Mouse (Mus musculus) spleen, embryonic (tissue): ENCODE measurements around the gene 1700012A03Rik.

Source experiments
- CTCF ChIA-PET: fragments of 350-600 bp; sonication (Branson Sonifier 250); formaldehyde crosslinking; loops from one replicate; lab custom pipeline; 2022; lab: Charles Lee

Gene 1700012A03Rik

GRCm38 (mm10) chr6:32049951-32050345, at the start of gene 1700012A03Rik:
Gene 1700012A03Rik, plus strand, starts transcription at chr6:32050246.
- CTCF ChIA-PET = no interaction called here

DNA sequence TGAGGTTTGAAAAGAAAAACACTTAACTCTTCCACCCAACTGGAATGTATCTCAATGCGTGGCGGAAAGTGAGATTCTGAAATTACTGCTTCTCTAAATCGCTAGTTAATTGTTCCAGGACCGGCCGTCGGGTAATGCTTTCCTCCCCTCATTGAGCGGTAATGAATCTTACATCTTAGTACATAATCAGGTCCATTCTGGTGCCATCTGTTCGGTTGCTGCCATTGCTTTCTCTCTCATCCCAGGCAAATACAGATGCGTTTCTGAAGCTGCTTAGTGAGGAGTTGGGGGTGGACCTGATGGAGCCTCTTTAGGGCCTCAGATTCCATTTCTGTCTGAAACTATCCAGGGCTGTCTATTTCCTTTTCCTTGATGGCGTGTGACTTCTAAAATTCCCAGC, 45.8 kb upstream of the 1700012A03Rik start:
- CTCF ChIA-PET = no interaction called here

GRCm38 (mm10) chr6:32005914-32006313, 44.1 kb upstream of the 1700012A03Rik start:
- CTCF ChIA-PET = no interaction called here

DNA sequence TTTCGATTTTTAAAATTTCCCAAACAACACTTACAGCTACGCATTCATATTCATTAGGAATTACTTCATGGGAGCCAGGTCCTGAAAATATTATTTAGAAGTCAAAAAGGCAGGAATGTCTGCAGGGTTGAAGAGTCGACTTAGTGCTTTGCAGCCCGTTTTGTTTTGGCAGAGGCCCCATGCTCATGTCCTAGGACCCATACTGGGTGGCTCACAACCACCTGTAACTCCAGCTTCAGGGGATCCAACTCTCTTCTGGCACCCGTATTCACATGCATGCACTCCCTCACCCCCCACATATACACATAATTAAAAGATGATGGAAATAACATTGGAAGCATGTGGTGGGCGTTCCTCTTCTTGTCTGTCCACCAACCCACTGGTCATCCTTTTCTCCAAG, 43.7 kb upstream of the 1700012A03Rik start:
- CTCF ChIA-PET = no interaction called here

- CTCF ChIA-PET = no interaction called here
Observed at GRCm38 (mm10) chr6:32007336-32007735, 42.7 kb upstream of the 1700012A03Rik start.

DNA sequence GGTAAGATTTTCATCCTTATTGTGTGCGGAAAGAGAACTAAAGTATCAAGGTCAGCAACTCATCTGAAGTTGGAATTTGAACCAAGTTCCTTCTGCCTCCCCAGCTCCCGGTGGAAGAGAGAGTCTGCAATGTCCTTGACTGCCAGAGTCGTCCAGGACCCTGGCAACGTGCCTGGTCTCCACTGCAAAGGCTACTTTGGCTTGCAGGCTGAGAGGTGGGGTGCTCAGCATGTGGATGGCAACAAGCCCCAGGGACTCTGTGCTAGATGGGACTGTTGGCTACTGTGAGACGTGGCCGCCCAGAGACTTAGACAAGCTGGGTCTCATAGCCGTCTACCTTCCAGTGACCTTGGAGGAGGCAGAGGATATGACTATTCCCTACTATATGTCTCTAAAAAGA, 33.2 kb upstream of the 1700012A03Rik start:
- CTCF ChIA-PET = no interaction called here

- CTCF ChIA-PET = no interaction called here
Observed at GRCm38 (mm10) chr6:32017406-32018104, 32.5 kb upstream of the 1700012A03Rik start.

GRCm38 (mm10) chr6:32018105-32018446, 32.0 kb upstream of the 1700012A03Rik start:
- CTCF ChIA-PET = no interaction called here

- CTCF ChIA-PET = no interaction called here
Observed at GRCm38 (mm10) chr6:32021853-32022536, 28.1 kb upstream of the 1700012A03Rik start.

DNA sequence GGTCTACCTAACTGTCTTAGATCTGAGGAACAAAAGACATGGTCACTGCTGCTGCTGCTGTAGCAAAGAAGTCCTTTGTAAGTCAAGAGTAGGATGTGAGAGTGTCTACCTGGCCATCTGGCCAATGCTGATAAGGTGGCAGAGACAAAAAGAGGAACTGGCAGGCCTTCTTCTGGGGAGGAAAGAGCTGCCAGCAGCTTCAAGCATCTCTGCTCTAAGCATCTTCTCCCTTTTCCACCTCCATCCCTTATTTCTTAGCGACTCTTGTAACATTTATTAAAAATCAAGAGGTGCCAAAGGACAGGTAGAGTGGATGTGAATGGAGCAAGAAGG, 27.5 kb upstream of the 1700012A03Rik start:
- CTCF ChIA-PET = no interaction called here

DNA sequence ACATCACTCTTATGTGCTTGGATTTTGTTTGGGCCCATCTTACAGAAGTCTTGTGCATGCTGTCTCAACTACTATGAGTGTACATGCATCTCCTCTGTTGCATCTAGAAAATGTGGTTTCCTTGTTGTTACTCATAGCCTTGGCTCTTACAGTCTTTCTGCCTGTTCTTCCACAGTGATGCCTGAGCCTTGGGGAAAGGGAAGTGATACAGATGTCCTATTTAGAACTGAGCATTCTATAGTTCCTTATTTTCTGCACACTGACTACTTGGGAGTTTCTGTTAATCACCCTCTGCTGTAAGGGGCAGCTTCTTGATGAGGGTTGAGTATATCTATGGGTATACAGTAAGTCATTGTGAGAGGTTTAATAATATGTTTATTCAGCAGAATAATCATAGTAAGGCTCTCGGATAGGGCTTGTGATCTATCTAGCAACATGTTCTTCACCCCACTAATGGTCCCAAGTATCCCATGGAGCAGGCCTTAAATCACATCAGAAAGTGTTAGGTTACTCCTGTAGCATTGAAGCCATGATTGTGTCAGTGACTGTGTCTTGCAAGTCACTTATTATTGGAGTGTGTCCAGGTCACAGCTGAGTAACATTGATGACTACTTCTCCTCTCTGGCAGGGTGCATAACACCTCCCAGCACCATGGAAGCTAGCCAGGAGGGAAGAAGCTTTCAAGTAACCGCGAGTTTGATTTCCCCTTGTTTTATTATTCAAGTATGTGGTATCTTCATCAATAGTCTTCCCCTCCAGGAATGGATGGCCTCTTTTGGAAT, 21.6 kb upstream of the 1700012A03Rik start:
- CTCF ChIA-PET = no interaction called here

GRCm38 (mm10) chr6:32034226-32034625, 15.8 kb upstream of the 1700012A03Rik start:
- CTCF ChIA-PET = no interaction called here

- CTCF ChIA-PET = no interaction called here
Observed at GRCm38 (mm10) chr6:32045344-32045743, 4.7 kb upstream of the 1700012A03Rik start.

DNA sequence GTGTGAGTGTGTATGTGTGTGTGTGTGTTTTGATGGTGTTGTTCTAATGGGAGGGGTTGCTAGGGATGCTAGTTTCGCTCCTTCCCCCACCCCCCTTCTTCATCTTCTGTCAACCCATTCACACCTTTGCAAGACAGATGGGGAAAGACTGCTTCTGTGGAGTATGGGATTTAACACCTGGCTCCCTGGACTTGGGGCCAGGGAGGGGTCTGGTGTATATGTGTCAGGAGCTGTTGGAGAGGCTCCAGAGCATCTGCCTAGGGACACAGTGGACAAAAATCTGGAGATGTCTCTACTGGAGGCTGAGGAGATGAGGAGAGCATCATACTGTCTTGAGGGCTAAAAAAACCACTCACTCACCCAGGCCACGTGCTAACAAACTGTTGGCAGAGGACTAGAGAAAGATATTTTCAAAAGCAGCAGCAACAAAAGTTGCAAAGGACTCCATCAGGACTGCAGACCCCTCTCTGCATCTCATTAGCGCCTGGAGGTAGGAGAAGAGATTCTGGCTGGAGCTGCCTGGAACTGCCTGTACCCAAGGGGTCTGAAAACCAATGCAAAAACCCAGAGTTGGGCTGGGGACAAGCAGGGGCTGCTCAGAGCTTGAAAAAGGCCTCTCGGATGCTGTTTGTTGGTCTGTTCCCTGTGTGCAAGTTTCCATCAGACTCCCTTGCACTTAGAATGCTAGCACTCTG, 643 bp upstream of the 1700012A03Rik start:
- CTCF ChIA-PET = no interaction called here

- CTCF ChIA-PET = no interaction called here
Observed at GRCm38 (mm10) chr6:32052135-32052915, 2.3 kb downstream of the 1700012A03Rik start.

- CTCF ChIA-PET = no interaction called here
Observed at GRCm38 (mm10) chr6:32056525-32056924, 6.5 kb downstream of the 1700012A03Rik start.

DNA sequence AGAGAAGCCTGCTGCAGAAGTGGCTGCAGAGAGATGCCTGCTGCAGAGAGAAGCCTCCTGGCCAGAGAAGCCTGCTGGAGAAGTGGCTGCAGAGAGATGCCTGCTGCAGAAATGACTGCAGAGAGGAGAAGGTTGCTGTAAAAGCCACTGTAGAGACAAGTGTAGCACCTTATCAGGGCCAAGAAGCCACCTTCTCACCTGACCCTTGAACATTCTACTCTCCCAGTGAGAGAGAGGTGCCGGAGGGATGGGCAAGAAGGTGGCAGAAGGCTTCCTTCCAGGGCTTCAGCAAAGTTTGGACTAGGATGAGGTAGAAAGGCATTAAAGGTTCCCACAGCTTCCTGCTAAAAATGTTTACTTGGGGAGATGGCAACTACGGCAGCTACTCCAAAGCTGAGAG, 8.5 kb downstream of the 1700012A03Rik start:
- CTCF ChIA-PET = no interaction called here

DNA sequence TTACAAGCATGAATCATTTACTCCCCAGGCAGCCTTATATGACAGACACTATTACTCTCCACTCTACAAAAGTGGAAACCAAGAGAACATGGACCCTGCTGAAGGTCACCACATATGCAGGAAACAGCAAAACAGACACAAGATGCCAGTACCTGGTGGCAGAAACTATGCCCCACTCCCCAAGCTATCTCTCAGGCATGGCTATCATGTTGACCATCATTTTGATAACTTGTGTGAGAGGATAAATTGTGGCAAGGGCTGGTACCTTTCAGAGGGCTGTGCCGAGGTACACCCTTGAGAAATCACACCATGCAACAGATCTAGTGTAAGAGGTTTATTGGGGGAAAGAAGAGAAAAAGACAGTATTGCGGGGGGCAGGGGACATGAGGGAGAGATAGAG, 10.6 kb downstream of the 1700012A03Rik start:
- CTCF ChIA-PET = no interaction called here

DNA sequence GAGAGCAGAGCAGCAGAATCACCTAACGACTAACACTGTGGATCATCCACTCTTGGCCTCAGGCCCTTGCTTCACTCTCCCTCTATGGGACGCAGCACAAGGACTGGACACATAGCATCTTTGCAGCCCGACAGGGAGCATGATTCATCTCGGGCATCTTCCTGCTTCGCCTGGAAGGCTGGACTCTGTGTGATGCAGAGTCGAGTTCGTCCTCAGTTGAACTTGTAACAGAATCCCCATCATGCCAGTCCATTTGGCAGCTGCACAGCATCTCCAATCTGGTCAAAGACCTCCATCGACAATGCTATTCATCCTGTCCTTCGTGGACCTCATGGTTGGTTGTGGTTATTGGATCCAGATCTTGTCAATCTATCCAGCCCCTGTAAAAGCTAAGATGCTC, 11.2 kb downstream of the 1700012A03Rik start:
- CTCF ChIA-PET = interaction anchor here (0.6 kb wide), 1 partner anchor 36 kb away, joined by 3 read pairs; no protein-coding TSS in a partner anchor

GRCm38 (mm10) chr6:32065789-32066510, 15.9 kb downstream of the 1700012A03Rik start:
- CTCF ChIA-PET = no interaction called here

GRCm38 (mm10) chr6:32072161-32072560, 22.1 kb downstream of the 1700012A03Rik start:
- CTCF ChIA-PET = no interaction called here
